In the genomic region with DNA sequence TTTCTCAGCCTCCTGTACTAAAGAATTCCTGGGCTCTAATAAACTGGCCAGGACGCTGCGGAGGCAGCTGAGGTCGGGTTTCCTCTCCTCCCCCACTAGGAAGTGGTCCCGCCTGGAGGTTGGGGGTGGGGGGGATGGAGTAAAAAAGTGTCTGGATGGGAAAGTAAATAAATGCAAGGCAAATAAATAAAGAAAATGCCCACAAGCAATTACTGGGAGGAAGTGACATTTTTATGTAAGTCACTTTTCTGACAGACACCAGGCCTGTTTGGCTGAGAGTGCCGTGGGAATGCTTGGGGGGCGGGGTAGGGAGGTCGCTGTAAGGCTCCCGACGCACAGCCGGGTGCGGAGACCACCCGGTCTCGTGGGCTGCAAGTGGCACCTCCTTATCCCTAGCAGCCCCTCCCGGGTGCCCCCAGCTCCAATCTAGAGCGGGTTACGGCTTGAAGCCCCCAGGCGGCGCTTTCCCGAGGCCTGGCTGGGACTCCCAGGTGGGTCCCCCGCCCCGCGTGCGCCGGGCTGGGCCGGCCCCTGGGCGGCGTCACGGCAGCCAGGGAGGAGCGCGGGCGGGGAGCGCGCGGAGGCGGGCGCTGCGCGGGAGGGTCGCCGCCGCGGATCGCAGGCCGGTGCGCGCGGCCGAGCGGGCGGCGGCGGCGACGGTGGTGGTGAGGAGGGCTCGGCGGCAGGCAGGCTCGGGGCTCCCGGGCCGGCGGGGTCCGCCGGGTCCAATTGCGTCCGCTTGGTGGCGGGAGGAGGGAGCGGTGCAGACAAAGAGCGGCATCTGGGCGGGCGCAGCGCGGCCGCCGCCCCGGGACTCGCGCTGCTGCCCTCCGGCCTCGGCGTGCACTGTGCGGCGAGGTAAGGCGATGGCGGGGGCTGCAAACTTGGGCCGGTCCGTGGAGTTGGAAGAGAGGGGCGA, we compare ENCODE assay signal across 8 mouse cellular contexts. TPM values are rescaled to one million over a fixed set of nuclear protein-coding genes. Genes with fewer than 3 reads are reported as not detected.
DNase-seq lines count a peak whose midpoint lies in the region; ATAC-seq and TF ChIP-seq lines count a peak whose summit lies in the region.

No protein-coding gene starts in this region.

- H3K9me3 ChIP-seq in MEL (replicated peaks; ENCODE audit: insufficient read depth, low read length): no peaks in the 10 kb centered on the region

- DNase-seq in MEL (ENCODE audit: low read depth, low spot score): peak; percentile 71
- DNase-seq in cerebellum, adult 18-20 months: peak; percentile 77 to 88
- DNase-seq in forelimb bud, embryonic 11.5 days (ENCODE audit: low read depth, low spot score): peak; percentile 90
- peak; percentile 73 for DNase-seq in layer of hippocampus, adult 9-11 months
- peak; percentile 88 for DNase-seq in lung, postnatal 10 days
- peak; percentile 20 for DNase-seq in retina, adult 2 months (ENCODE audit: low read depth, low spot score)
- DNase-seq in thymus, postnatal 36 days: peak; percentile 90 to 93

- no peak for TF ChIP-seq RAD21 in MEL (IDR thresholded peaks at IDR 0.05; ENCODE audit: low read depth, low read length)

- peaks cover 0 to 10% of the 10 kb centered on the region in 2 experiments; a peak in 2 of 4 replicates for H3K36me3 ChIP-seq in MEL (ENCODE audit: control insufficient read depth in 1 of 2, insufficient read depth in 2 of 2, low read length in 2 of 2)

- peaks cover 8% of the 10 kb centered on the region for H3K79me2 ChIP-seq in MEL (ENCODE audit: control insufficient read depth, insufficient read depth, low read length, poor library complexity)

- peak; percentile 60 to 64 for ATAC-seq in hematopoietic stem cell, adult 5-6 weeks (replicated peaks in 1 of 2; ENCODE audit: insufficient read depth in 1 of 2, low FRiP score in 2 of 2, low TSS enrichment in 1 of 2, low read depth in 1 of 2, poor library complexity in 2 of 2, severe bottlenecking in 2 of 2)

- no peak for TF ChIP-seq EP300 in MEL (IDR thresholded peaks at IDR 0.05; ENCODE audit: low read depth in 1 of 2, low read length in 2 of 2)

- no peak for TF ChIP-seq CTCF in MEL (IDR thresholded peaks at IDR 0.05 in 2 of 3, conservative IDR thresholded peaks at IDR 0.05 in 1 of 3; ENCODE audit: control insufficient read depth in 1 of 3, insufficient read depth in 1 of 3, low read depth in 2 of 3, low read length in 3 of 3, poor library complexity in 1 of 3, severe bottlenecking in 1 of 3)

- no peak overlapping the region for H3K27ac ChIP-seq in MEL (ENCODE audit: control insufficient read depth, low read depth, low read length)

- peak overlapping the region; percentile 73 to 98 for H3K4me3 ChIP-seq in MEL (ENCODE audit: control insufficient read depth in 1 of 2, insufficient read depth in 1 of 2, low read depth in 2 of 2, low read length in 2 of 2)

- H3K4me1 ChIP-seq in MEL (ENCODE audit: control insufficient read depth in 1 of 2, insufficient read depth in 2 of 2, low read length in 2 of 2): peaks cover 5 to 9% of the 10 kb centered on the region in 2 experiments; a peak in 3 of 4 replicates

- TF ChIP-seq POLR2A in MEL (IDR thresholded peaks at IDR 0.05; ENCODE audit: control insufficient read depth in 1 of 2, insufficient read depth in 1 of 2, low read depth in 1 of 2, low read length in 2 of 2, poor library complexity in 1 of 2): peak; percentile 42 to 52; a peak in 3 of 4 replicates

- H3K9ac ChIP-seq in MEL (ENCODE audit: control insufficient read depth, low read depth, low read length, poor library complexity, severe bottlenecking): peak overlapping the region; percentile 79

- no peaks in the 10 kb centered on the region for H3K27me3 ChIP-seq in MEL (ENCODE audit: control insufficient read depth in 1 of 2, insufficient read depth in 2 of 2, low read length in 2 of 2)

TF ChIP-seq in MEL, 35 proteins besides CTCF, POLR2A, EP300 and RAD21:
- TF ChIP-seq SIN3A (IDR thresholded peaks at IDR 0.05; ENCODE audit: low read length) (peak; percentile 8; the same call in 1 of the 2 replicates), BHLHE40 (IDR thresholded peaks at IDR 0.05; ENCODE audit: borderline replicate concordance, low read depth, low read length) (no peak), ZMIZ1 (IDR thresholded peaks at IDR 0.05; ENCODE audit: low read depth, low read length) (peak; percentile 69; the same call in 1 of the 2 replicates), NELFE (IDR thresholded peaks at IDR 0.05; ENCODE audit: low read depth, low read length) (peak; percentile 23; the same call in 1 of the 2 replicates), NRF1 (IDR thresholded peaks at IDR 0.05; ENCODE audit: insufficient read depth, low read depth, low read length, poor library complexity, severe bottlenecking) (peak; percentile 44; the same call in 1 of the 2 replicates), TCF12 (IDR thresholded peaks at IDR 0.05; ENCODE audit: low read depth, low read length) (no peak), MAZ (IDR thresholded peaks at IDR 0.05; ENCODE audit: low read depth, low read length) (peak; percentile 73; the same call in 1 of the 2 replicates)
TF ChIP-seq in MEL: peak in this region for 5.

RNA-seq across cellular contexts. Expression of gene Nck2, which starts 1.1 kb away (rescaled TPM):
- total RNA-seq in MEL (2012; rRNA removed): 9.2 and 9.4 TPM in 2 replicates
- polyA plus RNA-seq in MEL (2012; ENCODE audit: insufficient read depth in 1 of 2, insufficient read length in 2 of 2, low read depth in 1 of 2, low replicate concordance in 2 of 2, missing spikeins in 1 of 2): 10 to 100 TPM in 1 of 2 experiments, not detected in 1; 12.4 TPM
- total RNA-seq in hematopoietic stem cell, adult 5-6 weeks (2017): 14.6 and 15.9 TPM in 2 replicates

Comparison
In these comparisons a context has a peak if more than half of its experiments do, and no peak if none do; other contexts are left out.
1. DNase-seq: peak in every context shown above with its lines; median percentile 92 in thymus, postnatal 36 days; 90 in forelimb bud, embryonic 11.5 days; 88 in lung, postnatal 10 days; 82 in cerebellum, adult 18-20 months; 73 in layer of hippocampus, adult 9-11 months; 71 in MEL; 20 in retina, adult 2 months.